ENCODE assay signal across 20 mouse cellular contexts in the genomic region with DNA sequence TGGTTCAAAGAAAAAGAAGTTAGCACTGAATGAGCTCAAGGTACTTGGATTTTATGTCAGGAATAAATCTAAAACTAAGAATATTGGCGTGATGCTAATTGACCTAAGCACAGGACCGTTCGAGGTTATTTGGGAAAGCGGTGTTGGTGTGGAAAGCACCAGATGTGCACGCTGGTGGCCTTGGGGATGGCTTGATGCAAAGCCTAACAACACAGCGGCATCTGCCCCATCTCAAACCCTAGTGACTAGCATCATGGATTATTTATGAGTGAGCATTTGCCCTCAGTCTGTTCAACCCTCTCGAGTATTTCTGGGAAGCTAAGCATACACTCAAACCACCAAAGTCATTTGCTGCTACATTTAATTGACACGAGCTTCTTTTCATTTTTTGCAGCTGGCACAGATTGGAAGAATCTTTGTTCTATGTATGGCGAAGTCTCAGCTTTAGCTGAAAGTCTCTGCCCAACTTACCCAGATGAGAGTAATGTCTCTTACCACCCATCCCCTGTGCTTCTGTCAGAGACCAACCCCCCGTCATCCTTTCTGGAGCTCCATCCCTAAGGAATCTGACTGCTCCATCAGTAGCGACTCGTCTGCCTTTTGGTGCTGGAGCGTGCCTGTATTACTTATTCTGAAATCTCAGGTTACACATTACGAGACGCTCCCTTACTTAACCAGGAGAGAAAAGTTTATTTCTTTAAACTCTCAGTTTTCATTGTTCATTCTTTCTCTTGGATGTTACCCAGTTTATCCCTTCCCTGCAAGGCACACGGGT.
DNase-seq lines count a peak whose midpoint lies in the region; ATAC-seq and TF ChIP-seq lines count a peak whose summit lies in the region.
"Had no signal": no experiment of that assay in that cellular context is flagged by ENCODE, and none has a peak within 500 bp of the region (broad histone marks: within the 10 kb centered on the region; RNA-seq: fewer than 3 reads in every experiment).

No protein-coding gene starts in this region.

- peak; percentile 21 for DNase-seq in kidney, postnatal 0 days (ENCODE audit: low spot score)
- DNase-seq in kidney, postnatal 4 days = no peak
- peak; percentile 57 for DNase-seq in embryonic facial prominence, embryonic 14.5 days (ENCODE audit: low spot score)
- DNase-seq in gastrocnemius, postnatal 14 days = no peak
- no peak for DNase-seq in thymus, postnatal 4 days
- no peak for DNase-seq in kidney, adult 11 months
- DNase-seq: adrenal gland, postnatal 25 days; cerebellum, adult 9-10 months; heart, postnatal 4 days; kidney, postnatal 25 days; layer of hippocampus, adult 9-11 months had no signal

- no peaks in the 10 kb centered on the region for H3K27me3 ChIP-seq in kidney, postnatal 0 days (ENCODE audit: insufficient read depth, low read length)
- H3K27me3 ChIP-seq in embryonic facial prominence, embryonic 14.5 days (replicated peaks; ENCODE audit: control insufficient read depth, insufficient read depth, low read length) = no peaks in the 10 kb centered on the region
- no peaks in the 10 kb centered on the region for H3K27me3 ChIP-seq in hindbrain, embryonic 16.5 days (replicated peaks; ENCODE audit: control insufficient read depth, insufficient read depth, low read length)
- H3K27me3 ChIP-seq in neural tube, embryonic 14.5 days (ENCODE audit: control insufficient read depth, insufficient read depth, low read length) = no peaks in the 10 kb centered on the region
- H3K27me3 ChIP-seq: forebrain, embryonic 15.5 days; limb, embryonic 12.5 days; megakaryocyte, embryonic 14.5 days had no signal

- no peaks in the 10 kb centered on the region for H3K4me1 ChIP-seq in kidney, postnatal 0 days (replicated peaks; ENCODE audit: insufficient read depth, low read length)
- H3K4me1 ChIP-seq in embryonic facial prominence, embryonic 14.5 days (ENCODE audit: control insufficient read depth, insufficient read depth, low read length) = peaks cover 7% of the 10 kb centered on the region; the same call in 1 of the 2 replicates
- H3K4me1 ChIP-seq in hindbrain, embryonic 16.5 days (ENCODE audit: control insufficient read depth, insufficient read depth, low read depth, low read length) = peaks cover 5% of the 10 kb centered on the region
- no peaks in the 10 kb centered on the region for H3K4me1 ChIP-seq in neural tube, embryonic 14.5 days (ENCODE audit: control insufficient read depth, insufficient read depth, low read length)
- H3K4me1 ChIP-seq: forebrain, embryonic 15.5 days; megakaryocyte, embryonic 14.5 days had no signal

- no peak overlapping the region for H3K27ac ChIP-seq in kidney, postnatal 0 days
- H3K27ac ChIP-seq in embryonic facial prominence, embryonic 14.5 days (replicated peaks; ENCODE audit: low read depth, low read length) = no peak overlapping the region
- peak overlapping the region; percentile 29; the same call in 1 of the 2 replicates for H3K27ac ChIP-seq in hindbrain, embryonic 16.5 days (ENCODE audit: low read depth, low read length)
- H3K27ac ChIP-seq in neural tube, embryonic 14.5 days (ENCODE audit: low read depth, low read length) = 0 out of 2 replicates have a peak overlapping the region, but pooled peaks have one; percentile 13
- H3K27ac ChIP-seq: forebrain, embryonic 15.5 days; limb, embryonic 12.5 days; liver, embryonic 14.5 days had no signal

- intact Hi-C loops in gastrocnemius, postnatal 14 days (cut with DNase I; ENCODE audit: low total_unique reads) = no loop called here

- TF ChIP-seq CTCF in kidney, postnatal 0 days (IDR thresholded peaks at IDR 0.05; ENCODE audit: low read depth) = no peak

- no peaks in the 10 kb centered on the region for H3K9me3 ChIP-seq in kidney, postnatal 0 days (replicated peaks; ENCODE audit: low read length)
- no peaks in the 10 kb centered on the region for H3K9me3 ChIP-seq in embryonic facial prominence, embryonic 14.5 days (ENCODE audit: control insufficient read depth, low read length)
- no peaks in the 10 kb centered on the region for H3K9me3 ChIP-seq in hindbrain, embryonic 16.5 days (ENCODE audit: control insufficient read depth, low read length)
- H3K9me3 ChIP-seq in neural tube, embryonic 14.5 days (ENCODE audit: control insufficient read depth, low read length) = no peaks in the 10 kb centered on the region
- H3K9me3 ChIP-seq: forebrain, embryonic 15.5 days; limb, embryonic 12.5 days had no signal

- no peak for ATAC-seq in kidney, postnatal 0 days (replicated peaks; ENCODE audit: low FRiP score, low read depth)
- peak; percentile 53; the same call in 1 of the 2 replicates for ATAC-seq in embryonic facial prominence, embryonic 14.5 days (ENCODE audit: low read depth)
- peak; percentile 52; the same call in 1 of the 2 replicates for ATAC-seq in hindbrain, embryonic 16.5 days
- ATAC-seq in neural tube, embryonic 14.5 days (ENCODE audit: low read depth) = peak; percentile 66; the same call in 1 of the 2 replicates
- ATAC-seq: forebrain, embryonic 15.5 days; intestine, postnatal 0 days; lung, postnatal 0 days had no signal

- no peaks in the 10 kb centered on the region for H3K36me3 ChIP-seq in kidney, postnatal 0 days (ENCODE audit: insufficient read depth, low read length)
- no peaks in the 10 kb centered on the region for H3K36me3 ChIP-seq in embryonic facial prominence, embryonic 14.5 days (ENCODE audit: control insufficient read depth, insufficient read depth, low read length)
- H3K36me3 ChIP-seq in hindbrain, embryonic 16.5 days (ENCODE audit: control insufficient read depth, insufficient read depth, low read length) = no peaks in the 10 kb centered on the region
- no peaks in the 10 kb centered on the region for H3K36me3 ChIP-seq in neural tube, embryonic 14.5 days (ENCODE audit: control insufficient read depth, insufficient read depth, low read length)
- H3K36me3 ChIP-seq: forebrain, embryonic 15.5 days; limb, embryonic 12.5 days had no signal

- H3K4me2 ChIP-seq in kidney, postnatal 0 days (ENCODE audit: low read length) = no peak overlapping the region
- H3K4me2 ChIP-seq in embryonic facial prominence, embryonic 14.5 days (ENCODE audit: low read depth, low read length) = peak overlapping the region; percentile 10; the same call in 1 of the 2 replicates
- peak overlapping the region; percentile 29 for H3K4me2 ChIP-seq in hindbrain, embryonic 16.5 days (ENCODE audit: low read length)
- H3K4me2 ChIP-seq in neural tube, embryonic 14.5 days (ENCODE audit: low read depth, low read length) = no peak overlapping the region
- H3K4me2 ChIP-seq: forebrain, embryonic 15.5 days; limb, embryonic 12.5 days had no signal

- H3K9ac ChIP-seq in kidney, postnatal 0 days (ENCODE audit: low read depth, low read length) = no peak overlapping the region
- H3K9ac ChIP-seq in embryonic facial prominence, embryonic 14.5 days (ENCODE audit: low read depth, low read length) = no peak overlapping the region
- H3K9ac ChIP-seq in hindbrain, embryonic 16.5 days (ENCODE audit: low read depth, low read length) = no peak overlapping the region
- H3K9ac ChIP-seq in neural tube, embryonic 14.5 days (replicated peaks; ENCODE audit: low read depth, low read length) = no peak overlapping the region
- H3K9ac ChIP-seq: forebrain, embryonic 15.5 days; limb, embryonic 12.5 days; liver, embryonic 14.5 days had no signal

- no peak overlapping the region for H3K4me3 ChIP-seq in kidney, postnatal 0 days (replicated peaks; ENCODE audit: low read depth, low read length)
- no peak overlapping the region for H3K4me3 ChIP-seq in embryonic facial prominence, embryonic 14.5 days (ENCODE audit: low read depth, low read length)
- no peak overlapping the region for H3K4me3 ChIP-seq in hindbrain, embryonic 16.5 days (ENCODE audit: low read length)
- H3K4me3 ChIP-seq in neural tube, embryonic 14.5 days (ENCODE audit: low read depth, low read length) = no peak overlapping the region
- H3K4me3 ChIP-seq: erythroblast, embryonic 14.5 days; forebrain, embryonic 15.5 days; limb, embryonic 12.5 days; megakaryocyte, embryonic 14.5 days had no signal

- 46% methylated on average over 16 of the region's 16 CpGs for WGBS in kidney, postnatal 0 days
- WGBS in embryonic facial prominence, embryonic 14.5 days = 45% methylated on average over 16 of the region's 16 CpGs
- WGBS in hindbrain, embryonic 16.5 days = 50% methylated on average over 16 of the region's 16 CpGs
- WGBS in neural tube, embryonic 14.5 days = 47% methylated on average over 16 of the region's 16 CpGs

Comparison
In these comparisons a context has a peak if more than half of its experiments do, and no peak if none do; other contexts are left out.
1. DNase-seq: peak in kidney, postnatal 0 days (single experiment) and embryonic facial prominence, embryonic 14.5 days (single experiment); none in kidney, postnatal 4 days (0 of 2), gastrocnemius, postnatal 14 days (single experiment), thymus, postnatal 4 days (single experiment) and kidney, adult 11 months (single experiment).
2. H3K27ac ChIP-seq: peak in hindbrain, embryonic 16.5 days (single experiment) and neural tube, embryonic 14.5 days (single experiment); none in kidney, postnatal 0 days (single experiment) and embryonic facial prominence, embryonic 14.5 days (single experiment).
3. H3K4me2 ChIP-seq: peak in embryonic facial prominence, embryonic 14.5 days (single experiment) and hindbrain, embryonic 16.5 days (single experiment); none in kidney, postnatal 0 days (single experiment) and neural tube, embryonic 14.5 days (single experiment).